ENCODE assay signal across 11 mouse cellular contexts in genomic region chrX:166384935-166385334, GRCm38 (mm10). TPM values are rescaled to one million over a fixed set of nuclear protein-coding genes. Genes with fewer than 3 reads are reported as not detected.
DNase-seq lines count a peak whose midpoint lies in the region; ATAC-seq and TF ChIP-seq lines count a peak whose summit lies in the region.
"Had no signal": no experiment of that assay in that cellular context is flagged by ENCODE, and none has a peak within 500 bp of the region (broad histone marks: within the 10 kb centered on the region; RNA-seq: fewer than 3 reads in every experiment).

No protein-coding gene starts in this region.

- no peak overlapping the region for H3K27ac ChIP-seq in forebrain, embryonic 14.5 days (ENCODE audit: low read depth, low read length)
- no peak overlapping the region for H3K27ac ChIP-seq in forebrain, embryonic 13.5 days
- H3K27ac ChIP-seq in hindbrain, embryonic 11.5 days (ENCODE audit: low read depth, low read length) = no peak overlapping the region
- H3K27ac ChIP-seq: forebrain, embryonic 12.5 days; midbrain, embryonic 15.5 days had no signal

- 0 out of 2 replicates have a peak, but pooled peaks have one; percentile 37 for ATAC-seq in forebrain, embryonic 14.5 days
- ATAC-seq in forebrain, embryonic 13.5 days = no peak
- no peak for ATAC-seq in hindbrain, embryonic 11.5 days (ENCODE audit: low FRiP score)
- ATAC-seq: midbrain, embryonic 15.5 days had no signal

- no peaks in the 10 kb centered on the region for H3K27me3 ChIP-seq in forebrain, embryonic 14.5 days (replicated peaks; ENCODE audit: control insufficient read depth, insufficient read depth, low read length)
- H3K27me3 ChIP-seq in forebrain, embryonic 13.5 days = peaks cover 4% of the 10 kb centered on the region; the same call in 1 of the 2 replicates
- H3K27me3 ChIP-seq in hindbrain, embryonic 11.5 days (ENCODE audit: control insufficient read depth, insufficient read depth, low read length) = peaks cover 6% of the 10 kb centered on the region; the same call in 1 of the 2 replicates

- WGBS in forebrain, embryonic 14.5 days = 60% methylated on average over 3 of the region's 3 CpGs
- 75% methylated on average over 3 of the region's 3 CpGs for WGBS in forebrain, embryonic 13.5 days
- WGBS in hindbrain, embryonic 11.5 days = 68% methylated on average over 3 of the region's 3 CpGs

- TF ChIP-seq CTCF in brain, embryonic 14.5 days (IDR thresholded peaks at IDR 0.05; ENCODE audit: borderline replicate concordance, extremely low read depth, insufficient read depth, insufficient read length) = no peak

- peaks cover 64% of the 10 kb centered on the region for H3K36me3 ChIP-seq in forebrain, embryonic 14.5 days (ENCODE audit: control insufficient read depth, insufficient read depth, low read length)
- peaks cover 61% of the 10 kb centered on the region for H3K36me3 ChIP-seq in forebrain, embryonic 13.5 days (ENCODE audit: poor library complexity, severe bottlenecking)
- H3K36me3 ChIP-seq in hindbrain, embryonic 11.5 days (ENCODE audit: control insufficient read depth, insufficient read depth, low read length) = no peaks in the 10 kb centered on the region
- H3K36me3 ChIP-seq: midbrain, embryonic 15.5 days had no signal

- TF ChIP-seq POLR2A in brain, embryonic 14.5 days (IDR thresholded peaks at IDR 0.05; ENCODE audit: borderline replicate concordance, extremely low read depth, insufficient read depth, insufficient read length, poor library complexity, severe bottlenecking) = no peak

- H3K9me3 ChIP-seq in forebrain, embryonic 14.5 days (replicated peaks; ENCODE audit: control insufficient read depth, low read length) = no peaks in the 10 kb centered on the region
- H3K9me3 ChIP-seq in forebrain, embryonic 13.5 days (replicated peaks) = no peaks in the 10 kb centered on the region
- H3K9me3 ChIP-seq in hindbrain, embryonic 11.5 days (ENCODE audit: control insufficient read depth, low read length) = no peaks in the 10 kb centered on the region
- H3K9me3 ChIP-seq: forebrain, embryonic 12.5 days; midbrain, embryonic 15.5 days had no signal

- no peak overlapping the region for H3K9ac ChIP-seq in forebrain, embryonic 14.5 days (ENCODE audit: low read length)
- no peak overlapping the region for H3K9ac ChIP-seq in forebrain, embryonic 13.5 days
- H3K9ac ChIP-seq in hindbrain, embryonic 11.5 days (ENCODE audit: low read depth, low read length) = no peak overlapping the region
- H3K9ac ChIP-seq: forebrain, embryonic 12.5 days; midbrain, embryonic 15.5 days had no signal

- no peak overlapping the region for H3K4me3 ChIP-seq in forebrain, embryonic 14.5 days (ENCODE audit: low read depth, low read length)
- no peak overlapping the region for H3K4me3 ChIP-seq in forebrain, embryonic 13.5 days
- H3K4me3 ChIP-seq in hindbrain, embryonic 11.5 days (ENCODE audit: low read depth, low read length) = no peak overlapping the region
- H3K4me3 ChIP-seq: forebrain, embryonic 12.5 days; layer of hippocampus, adult 2 months; midbrain, embryonic 15.5 days had no signal

- peak; percentile 10 for DNase-seq in forebrain, embryonic 14.5 days (ENCODE audit: low spot score)
- DNase-seq in 3T3-L1 (ENCODE audit: low read depth, low spot score) = peak; percentile 65
- peak; percentile 32 for DNase-seq in brain, embryonic 14.5 days (ENCODE audit: low read depth)
- peak; percentile 62 for DNase-seq in kidney, postnatal 10 days
- no peak for DNase-seq in hindbrain, embryonic 11.5 days (ENCODE audit: low spot score)
- no peak for DNase-seq in layer of hippocampus, adult 8-10 months (ENCODE audit: low spot score in 2 of 2)
- DNase-seq in neural tube, embryonic 10.5 days (ENCODE audit: extremely low spot score, low spot score) = no peak

- H3K4me2 ChIP-seq in forebrain, embryonic 14.5 days (ENCODE audit: low read length) = no peak overlapping the region
- no peak overlapping the region for H3K4me2 ChIP-seq in forebrain, embryonic 13.5 days
- no peak overlapping the region for H3K4me2 ChIP-seq in hindbrain, embryonic 11.5 days (replicated peaks; ENCODE audit: low read depth, low read length)
- H3K4me2 ChIP-seq: forebrain, embryonic 12.5 days; midbrain, embryonic 15.5 days had no signal

- no peaks in the 10 kb centered on the region for H3K4me1 ChIP-seq in forebrain, embryonic 14.5 days (ENCODE audit: control insufficient read depth, insufficient read depth, low read length)
- H3K4me1 ChIP-seq in forebrain, embryonic 13.5 days = no peaks in the 10 kb centered on the region
- no peaks in the 10 kb centered on the region for H3K4me1 ChIP-seq in hindbrain, embryonic 11.5 days (replicated peaks; ENCODE audit: control insufficient read depth, insufficient read depth, low read length)
- H3K4me1 ChIP-seq: forebrain, embryonic 12.5 days; midbrain, embryonic 15.5 days had no signal

RNA-seq across cellular contexts. Expression of gene Trappc2, which starts 55.4 kb away (rescaled TPM):
- 70.3 and 78.7 TPM in 2 replicates for polyA plus RNA-seq in forebrain, embryonic 14.5 days (2014; fragmentation: Nextera tagmentation; extraction: Ambion mirVana)
- 66.3 and 66.9 TPM in 2 replicates for polyA plus RNA-seq in forebrain, embryonic 13.5 days (2015; fragmentation: Nextera tagmentation; extraction: Ambion mirVana)
- 26.6 and 29.5 TPM in 2 replicates for polyA plus RNA-seq in brain, embryonic 14.5 days (2012; rRNA removed)
- polyA plus RNA-seq in hindbrain, embryonic 11.5 days (2014; fragmentation: Nextera tagmentation; extraction: Ambion mirVana) = 51.9 and 59.2 TPM in 2 replicates
- total RNA-seq in layer of hippocampus, adult 8-10 months (2022) = 10 to 100 TPM; 41.9 to 56.4 (median 52.3) TPM

RNA-seq across cellular contexts. Expression of gene Ofd1, which starts 55.6 kb away (rescaled TPM):
- polyA plus RNA-seq in forebrain, embryonic 14.5 days (2014; fragmentation: Nextera tagmentation; extraction: Ambion mirVana) = 7.2 and 7.4 TPM in 2 replicates
- polyA plus RNA-seq in forebrain, embryonic 13.5 days (2015; fragmentation: Nextera tagmentation; extraction: Ambion mirVana) = 7.6 and 8.1 TPM in 2 replicates
- 5.3 and 6.9 TPM in 2 replicates for polyA plus RNA-seq in brain, embryonic 14.5 days (2012; rRNA removed)
- 9.1 and 9.8 TPM in 2 replicates for polyA plus RNA-seq in hindbrain, embryonic 11.5 days (2014; fragmentation: Nextera tagmentation; extraction: Ambion mirVana)
- 1 to 10 TPM; 4.5 to 6.6 (median 5.7) TPM for total RNA-seq in layer of hippocampus, adult 8-10 months (2022)

Comparison
In these comparisons a context has a peak if more than half of its experiments do, and no peak if none do; other contexts are left out.
1. DNase-seq: peak in forebrain, embryonic 14.5 days (single experiment), 3T3-L1 (single experiment), brain, embryonic 14.5 days (single experiment) and kidney, postnatal 10 days (single experiment); none in hindbrain, embryonic 11.5 days (single experiment), layer of hippocampus, adult 8-10 months (0 of 2) and neural tube, embryonic 10.5 days (single experiment).